Mouse (Mus musculus) hindlimb bud, embryonic 11.5 days (tissue): ENCODE measurements around the gene Syce3.

Experiments
- DNase-seq: peaks from one replicate; pipeline ENCODE4 v3.0.0-alpha.2; 2012; ENCODE audit warnings: low read depth, low spot score; ENCODE audit errors: extremely low spot score

The Syce3 gene

GRCm38 (mm10) chr15:89373027-89373761, 37.1 kb downstream of the Syce3 start:
- no peak for DNase-seq

DNA sequence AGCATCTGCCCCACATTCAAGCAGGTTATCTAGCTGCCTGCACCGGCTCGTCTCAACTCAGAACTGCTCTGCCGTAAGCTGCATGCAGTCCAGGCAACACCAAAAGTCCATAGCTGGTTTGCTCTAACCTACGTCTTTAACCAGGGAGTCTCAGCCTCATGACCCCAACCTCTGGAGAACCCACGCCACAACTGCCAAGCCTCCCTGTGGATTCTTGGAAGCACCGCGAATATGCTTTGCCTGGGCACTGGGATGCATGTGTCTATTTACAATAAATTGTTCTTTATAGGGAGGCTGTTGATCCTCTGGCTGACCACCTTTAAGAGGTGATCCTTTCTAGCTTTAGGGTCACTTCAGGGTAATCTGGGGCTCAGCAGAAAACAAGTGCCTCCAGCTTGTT, 37.8 kb downstream of the Syce3 start:
- no peak for DNase-seq

DNA sequence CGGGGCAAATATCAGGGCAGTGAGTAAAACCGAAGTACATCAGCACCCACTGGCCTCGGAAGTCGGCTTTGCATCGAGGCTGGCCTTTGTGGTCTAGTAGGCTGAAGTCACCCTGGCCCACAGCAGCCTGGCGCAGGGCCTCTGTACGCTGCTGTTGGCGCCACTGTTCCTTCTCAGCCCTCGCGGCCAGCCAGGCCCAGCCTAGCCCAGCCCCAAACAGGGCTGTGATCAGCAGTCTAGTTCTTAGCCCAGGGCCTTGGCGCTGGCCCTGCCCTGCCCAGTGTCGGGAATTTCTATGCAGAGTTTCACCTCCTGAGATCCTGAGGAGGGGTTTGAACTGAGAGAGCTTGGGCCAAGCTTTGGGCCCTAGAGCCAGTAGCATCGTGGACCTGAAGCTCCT, 38.2 kb downstream of the Syce3 start:
- DNase-seq = no peak

GRCm38 (mm10) chr15:89365141-89365551, 45.2 kb downstream of the Syce3 start:
- no peak for DNase-seq

DNA sequence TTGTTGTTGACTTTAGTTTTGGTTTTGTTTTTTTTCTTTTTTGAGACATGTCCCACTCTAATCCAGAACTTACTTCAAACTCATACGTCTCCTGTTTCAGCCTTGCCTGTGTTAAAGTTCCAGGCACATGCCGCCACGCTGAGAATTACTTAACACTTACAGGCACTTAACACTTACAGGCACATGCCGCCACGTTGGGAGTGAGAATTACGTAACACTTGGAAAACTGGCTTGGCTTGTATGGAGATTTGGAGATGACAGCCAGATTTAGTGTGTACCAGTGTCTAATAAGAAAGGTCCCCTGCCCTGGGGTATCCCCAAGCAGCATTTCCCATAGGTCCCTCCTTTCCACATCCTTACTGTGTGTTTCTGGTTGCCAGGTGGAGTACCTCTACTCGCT, 47.3 kb downstream of the Syce3 start:
- DNase-seq = no peak

DNA sequence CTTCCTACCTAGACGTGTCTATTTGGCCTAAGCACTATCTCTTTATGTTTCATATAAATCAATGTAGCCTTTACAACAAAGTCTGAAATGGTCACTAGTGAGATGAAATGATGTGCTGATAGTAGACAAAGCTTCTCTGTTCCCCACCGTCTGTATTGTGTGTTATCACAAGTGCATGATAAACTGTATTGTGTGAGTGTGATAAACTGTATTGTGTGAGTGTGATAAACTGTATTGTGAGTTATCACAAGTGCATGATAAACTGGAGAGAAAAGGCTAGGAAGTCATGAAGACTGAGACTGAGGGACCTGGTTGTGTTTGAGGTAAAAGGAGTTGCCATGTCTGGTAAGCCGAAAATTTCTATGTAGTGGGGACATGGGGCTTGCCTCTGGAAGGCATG, 51.5 kb downstream of the Syce3 start:
- DNase-seq = no peak

DNA sequence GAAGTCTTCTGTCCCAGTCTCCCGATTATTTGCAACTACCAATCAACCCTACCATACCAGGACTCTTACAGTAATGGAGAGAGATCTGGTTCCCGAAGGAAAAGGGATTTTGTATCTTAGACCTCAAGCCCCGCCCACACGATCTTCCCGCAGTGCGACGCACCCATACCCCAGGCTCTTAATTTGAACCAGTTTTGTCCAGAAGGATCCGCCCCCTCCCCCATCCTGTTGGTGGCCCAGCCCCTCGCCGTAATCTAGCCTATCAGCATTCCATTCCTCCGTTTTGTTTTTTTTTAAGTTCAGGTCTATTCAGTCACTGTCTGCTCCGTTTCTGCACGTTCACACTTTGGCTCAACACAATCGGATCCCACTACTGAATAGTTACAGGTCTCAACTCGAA, 53.9 kb downstream of the Syce3 start:
- peak; percentile 74 for DNase-seq

DNA sequence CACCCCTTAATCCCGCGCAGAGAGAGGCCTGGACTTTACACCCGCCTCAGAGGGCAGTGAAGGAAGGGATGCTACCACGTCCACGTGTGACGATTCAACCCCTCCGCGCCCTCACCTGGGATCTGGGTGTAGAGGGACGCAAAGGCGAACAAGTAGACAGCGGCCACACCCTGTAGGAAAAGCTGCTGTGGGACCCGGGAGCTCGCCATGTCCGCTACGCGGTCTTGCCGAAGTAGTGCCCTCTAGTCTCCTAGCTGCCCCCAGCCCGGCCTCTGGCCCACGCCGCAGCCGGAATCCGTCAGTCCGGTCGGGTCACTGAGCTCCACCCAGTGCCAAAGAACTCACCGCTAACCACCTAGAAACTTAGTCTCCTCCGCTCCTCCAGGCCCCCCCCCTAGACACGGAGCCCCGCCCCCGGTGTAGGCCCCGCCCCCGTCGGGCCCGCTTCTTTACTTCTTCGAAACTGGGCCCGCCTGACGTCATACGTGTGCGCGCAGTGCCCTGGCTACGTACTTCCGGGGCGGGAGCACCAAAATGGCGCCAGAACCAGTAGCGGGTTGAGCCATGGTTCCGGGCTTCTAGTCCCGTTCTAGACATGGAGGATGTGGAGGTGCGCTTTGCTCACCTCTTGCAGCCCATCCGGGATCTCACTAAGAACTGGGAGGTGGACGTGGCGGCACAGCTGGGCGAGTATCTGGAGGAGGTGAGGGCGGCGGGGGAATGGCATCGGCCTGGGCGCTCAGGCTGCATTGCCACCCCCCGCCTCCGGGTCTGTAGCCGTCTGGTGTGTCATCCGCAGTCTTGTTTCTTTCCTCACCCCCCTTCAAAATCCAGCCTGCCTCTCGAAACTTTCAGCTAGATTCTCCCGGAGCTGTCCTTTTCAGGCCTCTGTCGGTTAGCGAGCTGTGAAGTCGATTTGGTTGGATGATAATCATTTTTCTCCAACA, 54.8 kb downstream of the Syce3 start, which contains the start of the genes Lmf2 and Ncaph2:
Gene Lmf2, minus strand, starts transcription at position 419 of the 947 bp plus-strand sequence.
Gene Ncaph2, plus strand, starts transcription at position 479 of the 947 bp plus-strand sequence.
- peak; percentile 69 for DNase-seq

- DNase-seq = no peak
Observed at GRCm38 (mm10) chr15:89354455-89354854, 55.8 kb downstream of the Syce3 start.

DNA sequence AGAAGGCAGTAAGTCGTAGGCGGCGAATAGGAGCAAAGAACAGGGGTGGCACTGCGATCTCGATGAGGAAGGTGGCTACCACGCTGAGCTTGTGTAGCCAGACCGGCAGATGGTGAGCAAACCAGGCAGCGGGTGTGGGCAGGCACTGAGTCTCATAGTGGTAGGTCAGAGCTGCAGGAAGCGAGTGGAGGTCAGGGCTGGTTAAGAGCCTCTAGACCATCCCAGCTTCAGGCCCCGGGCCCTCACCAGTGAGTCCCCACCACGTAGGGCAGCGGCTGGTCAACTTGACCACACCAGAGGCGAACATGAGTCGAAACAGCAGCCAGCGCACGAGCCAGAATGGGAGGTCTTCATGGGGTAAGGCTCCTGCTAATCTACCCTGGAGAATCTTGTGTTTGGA, 56.5 kb downstream of the Syce3 start:
- DNase-seq = no peak

GRCm38 (mm10) chr15:89352795-89353194, 57.5 kb downstream of the Syce3 start:
- DNase-seq = no peak

GRCm38 (mm10) chr15:89352054-89352453, 58.2 kb downstream of the Syce3 start:
- DNase-seq = no peak

DNA sequence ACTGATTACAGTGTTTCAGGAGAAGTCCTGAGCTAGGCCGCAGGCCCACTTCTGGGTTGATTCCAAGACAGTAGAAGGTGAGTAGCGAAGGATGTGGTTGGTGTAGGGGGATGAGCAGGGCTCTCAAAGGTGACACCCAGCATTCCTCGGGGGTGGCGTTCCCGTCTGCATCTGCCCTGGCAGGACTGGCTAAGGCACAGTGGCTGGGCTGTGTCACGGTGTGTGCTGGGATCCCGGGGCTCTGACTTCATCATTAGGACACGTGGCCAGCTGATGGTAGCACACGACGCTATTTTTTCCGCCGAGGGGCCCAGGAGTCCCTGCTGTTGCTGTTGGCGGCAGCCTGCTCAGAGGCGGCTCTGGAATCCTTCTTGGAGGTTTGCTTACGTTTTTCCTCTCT, 59.0 kb downstream of the Syce3 start:
- no peak for DNase-seq

- no peak for DNase-seq
Observed at GRCm38 (mm10) chr15:89350447-89350846, 59.9 kb downstream of the Syce3 start.

DNA sequence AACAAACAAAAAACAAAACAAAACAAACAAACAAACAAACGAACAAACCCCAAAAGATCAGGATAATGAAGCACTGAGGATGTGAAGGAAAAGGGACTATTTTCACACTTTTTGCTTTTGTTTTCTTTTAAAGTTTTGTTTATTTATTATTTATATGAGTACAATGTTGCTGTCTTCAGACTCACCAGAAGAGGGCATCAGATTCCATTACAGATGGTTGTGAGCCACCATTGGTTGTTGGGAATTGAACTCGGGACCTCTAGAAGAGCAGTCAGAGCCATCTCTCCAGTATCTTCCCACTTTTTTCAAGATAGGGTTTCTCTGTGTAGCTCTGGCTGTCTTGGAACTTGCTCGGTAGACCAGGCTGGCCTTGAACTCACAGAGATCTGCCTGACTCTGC, 67.0 kb downstream of the Syce3 start:
- DNase-seq = no peak

- no peak for DNase-seq
Observed at GRCm38 (mm10) chr15:89341678-89342077, 68.6 kb downstream of the Syce3 start.
